Mouse (Mus musculus) forebrain, postnatal 0 days (tissue): Measurements from ENCODE around the gene Prok2. TPM values are rescaled to one million over a fixed set of nuclear protein-coding genes. Genes with fewer than 3 reads are reported as not detected.

Experiments used
- ATAC-seq: fragments of 200-750 bp; cut with Nextera tagmentation; 2 replicates; pipeline ENCODE4 v1.8.0; 2017; ENCODE audit warnings: mild to moderate bottlenecking, moderate library complexity
- DNase-seq: peaks from one replicate; pipeline ENCODE4 v3.0.0-alpha.2; 2015
- H3K27ac ChIP-seq: fragments of 300-500 bp; sonication (generic); 2 replicates; pipeline ENCODE4 v1.5.1; 2014; ENCODE audit warnings: low read depth, mild to moderate bottlenecking, antibody characterized with exemption, low read length, moderate library complexity, mixed read lengths
- H3K27me3 ChIP-seq: fragments of 300-500 bp; sonication (generic); 2 replicates; pipeline ENCODE4 v1.6.1; 2014; ENCODE audit warnings: mild to moderate bottlenecking, low read length, mixed read lengths; ENCODE audit not compliant: insufficient read depth
- H3K36me3 ChIP-seq: fragments of 300-500 bp; sonication (generic); 2 replicates; pipeline ENCODE4 v1.6.1; 2014; ENCODE audit warnings: mild to moderate bottlenecking, moderate library complexity; ENCODE audit not compliant: insufficient read depth
- H3K4me1 ChIP-seq: fragments of 300-500 bp; sonication (generic); 2 replicates; pipeline ENCODE4 v1.6.1; 2014; ENCODE audit warnings: antibody characterized with exemption; ENCODE audit not compliant: insufficient read depth
- H3K4me2 ChIP-seq: fragments of 300-500 bp; sonication (generic); 2 replicates; pipeline ENCODE4 v1.6.1; 2014; ENCODE audit warnings: low read depth, mild to moderate bottlenecking, moderate library complexity
- H3K4me3 ChIP-seq: fragments of 300-500 bp; sonication (generic); 2 replicates; pipeline ENCODE4 v1.5.1; 2014; ENCODE audit warnings: low read depth, low read length, mixed read lengths
- H3K9ac ChIP-seq: fragments of 300-500 bp; sonication (generic); 2 replicates; pipeline ENCODE4 v1.6.1; 2014; ENCODE audit warnings: mild to moderate bottlenecking
- H3K9me3 ChIP-seq: fragments of 300-500 bp; sonication (generic); 2 replicates; pipeline ENCODE4 v1.6.1; 2016; ENCODE audit warnings: low read length
- CTCF ChIP-seq: sonication (generic); IDR thresholded peaks from 2 replicates; pipeline ENCODE4 v1.5.1; 2016; ENCODE audit warnings: antibody characterized with exemption, control low read depth, low read depth
- WGBS: fragments of 180-500 bp; shearing (Covaris S2); extraction: QIAGEN DNeasy Blood & Tissue Kit; methylation state at CpG from one replicate; pipeline ENCODE4 v1.1.7; 2014; 5-methylcytosine and 5-hydroxymethylcytosine counted together
- polyA plus RNA-seq: library from polyadenylated mRNA; unstranded; fragments of >200 nt; fragmentation: Nextera tagmentation; extraction: Ambion mirVana; gene quantifications from 2 replicates; pipeline ENCODE4 v1.2.1, GENCODE M21; 2015
- total RNA-seq: library from RNA; depleted of rRNA; stranded (reverse); fragments of >200 nt; gene quantifications from 2 replicates; pipeline ENCODE4 v1.2.3, GENCODE M21; 2014

Prok2 gene
- total and polyA plus RNA-seq, 2 experiments from 2014 or later: 1.00 to 4.9 TPM

DNA sequence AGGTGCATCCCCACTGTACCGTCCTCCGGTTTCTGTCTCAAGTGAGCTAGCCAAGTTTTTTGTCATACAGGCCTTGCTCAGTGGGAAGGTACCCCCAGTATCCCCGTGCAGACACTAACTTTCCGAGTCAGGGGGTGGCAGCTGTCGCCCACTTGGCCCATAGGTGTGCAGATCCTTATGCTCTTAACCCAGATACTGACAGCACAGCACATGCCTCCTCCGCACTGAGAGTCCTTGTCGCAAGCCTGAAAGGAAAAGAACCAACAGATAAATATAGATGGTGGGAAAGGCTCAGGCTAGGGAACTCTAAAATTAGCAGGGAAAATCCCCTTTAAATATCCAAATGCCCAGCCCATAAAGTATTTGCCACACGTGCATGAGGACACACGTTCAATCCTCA is 3.8 kb downstream of the Prok2 start:
- Histone ChIP-seq H3K9ac (no peak overlapping the region), H3K4me1 (peaks cover 9% of the 10 kb centered on the region; the same call in 1 of the 2 replicates), H3K4me3 (no peak overlapping the region), H3K9me3 (no peaks in the 10 kb centered on the region), H3K27ac (no peak overlapping the region), H3K27me3 (peaks cover 8% of the 10 kb centered on the region; the same call in 1 of the 2 replicates), H3K36me3 (no peaks in the 10 kb centered on the region), H3K4me2 (no peak overlapping the region)
- WGBS: 89% methylated on average over 9 of the region's 9 CpGs
- DNase-seq: no peak
- ATAC-seq: no peak
- no peak for TF ChIP-seq CTCF

DNA sequence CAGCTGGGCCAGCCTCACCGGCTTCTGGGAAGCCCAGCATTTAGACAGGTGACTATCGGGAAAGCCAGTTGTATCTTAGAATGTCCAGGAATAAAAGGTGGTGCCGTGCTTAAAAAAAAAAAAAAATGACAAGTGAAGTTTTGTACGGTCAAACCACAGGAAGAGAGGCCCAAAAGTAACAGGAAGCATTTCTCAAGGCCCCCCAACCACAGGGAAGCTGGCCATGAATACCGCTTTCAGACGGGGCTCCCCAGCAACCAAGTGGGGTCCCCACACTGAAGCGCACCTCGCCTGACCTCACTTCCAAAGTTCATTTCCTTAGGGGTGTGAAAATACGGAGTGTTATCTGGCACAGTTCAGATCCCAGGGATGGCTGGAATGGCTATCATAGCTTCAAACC is 5.2 kb downstream of the Prok2 start:
- no peaks in the 10 kb centered on the region for H3K36me3 ChIP-seq
- peaks cover 6% of the 10 kb centered on the region; the same call in 1 of the 2 replicates for H3K27me3 ChIP-seq
- H3K27ac ChIP-seq: no peak overlapping the region
- no peaks in the 10 kb centered on the region for H3K9me3 ChIP-seq
- 92% methylated on average over 9 of the region's 9 CpGs for WGBS
- H3K4me3 ChIP-seq: no peak overlapping the region
- no peak for DNase-seq
- peaks cover 4% of the 10 kb centered on the region; the same call in 1 of the 2 replicates for H3K4me1 ChIP-seq
- no peak for TF ChIP-seq CTCF
- ATAC-seq: no peak
- H3K9ac ChIP-seq: no peak overlapping the region
- no peak overlapping the region for H3K4me2 ChIP-seq

DNA sequence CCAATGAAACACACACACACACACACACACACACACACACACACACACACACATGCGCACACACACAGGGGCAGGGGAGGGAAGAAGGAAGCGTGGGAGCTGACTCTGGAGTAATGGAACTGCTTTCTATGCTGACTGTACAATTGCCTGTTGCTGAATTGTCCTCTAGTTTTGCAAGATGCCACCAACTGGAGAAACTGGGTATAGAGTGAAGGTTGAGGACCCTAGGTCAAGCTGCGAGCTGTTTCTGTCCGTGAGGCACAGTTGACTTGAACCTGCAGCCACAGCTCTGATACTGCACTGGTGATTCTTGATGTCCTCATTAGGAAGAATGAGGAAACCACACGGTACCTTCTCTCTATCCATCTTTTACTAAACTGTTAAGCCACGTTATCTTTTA is 10.3 kb downstream of the Prok2 start:
- DNase-seq (no peak), ATAC-seq (no peak)
- Histone ChIP-seq H3K4me2 (no peak overlapping the region), H3K27ac (no peak overlapping the region), H3K4me3 (no peak overlapping the region), H3K4me1 (no peaks in the 10 kb centered on the region), H3K9ac (no peak overlapping the region), H3K27me3 (no peaks in the 10 kb centered on the region), H3K9me3 (no peaks in the 10 kb centered on the region), H3K36me3 (no peaks in the 10 kb centered on the region)
- TF ChIP-seq CTCF: no peak
- WGBS: 78% methylated on average over 6 of the region's 6 CpGs

DNA sequence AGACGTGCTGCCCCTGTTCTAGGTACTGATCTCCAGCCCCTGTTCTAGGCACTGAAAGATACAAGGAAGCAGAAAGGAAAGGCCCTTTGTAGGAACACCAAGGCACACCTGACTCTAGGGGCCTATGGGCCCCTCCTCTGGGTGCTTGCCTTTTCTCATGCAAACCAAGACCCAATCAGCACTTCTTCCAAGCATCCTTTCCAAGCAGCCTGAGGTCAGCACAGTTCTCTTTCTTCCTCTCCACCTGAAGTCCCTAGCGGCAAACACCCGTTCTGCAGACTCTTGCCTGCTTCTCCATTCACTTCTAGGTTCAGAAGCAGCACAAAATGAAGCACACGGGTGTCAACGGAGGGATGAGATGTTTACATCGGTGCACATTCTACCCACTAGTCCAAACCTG is 11.0 kb downstream of the Prok2 start:
- WGBS: 68% methylated on average over 6 of the region's 6 CpGs
- DNase-seq: no peak
- Histone ChIP-seq H3K4me2 (no peak overlapping the region), H3K27me3 (no peaks in the 10 kb centered on the region), H3K27ac (no peak overlapping the region), H3K9ac (no peak overlapping the region), H3K4me3 (no peak overlapping the region), H3K9me3 (no peaks in the 10 kb centered on the region), H3K4me1 (no peaks in the 10 kb centered on the region), H3K36me3 (no peaks in the 10 kb centered on the region)
- no peak for ATAC-seq
- no peak for TF ChIP-seq CTCF

DNA sequence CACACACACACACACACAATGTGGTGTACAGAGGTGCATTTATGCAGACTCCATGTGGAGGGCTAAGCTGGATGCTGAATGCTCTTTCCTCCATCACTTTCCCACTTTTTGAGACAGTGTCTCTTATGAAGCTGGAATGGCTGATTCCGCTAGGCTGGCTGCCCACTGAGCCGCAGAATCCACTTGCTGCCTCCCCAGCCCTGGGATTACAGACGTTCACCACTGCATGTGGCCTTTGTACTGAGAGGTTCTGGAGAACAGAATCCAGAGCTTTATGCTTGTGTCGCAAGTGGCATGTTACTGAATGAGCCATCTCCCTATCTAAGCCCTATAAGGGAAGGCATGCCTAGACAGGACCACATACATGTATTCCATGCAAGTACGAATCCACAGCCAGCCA is 12.9 kb downstream of the Prok2 start:
- Histone ChIP-seq H3K4me1 (no peaks in the 10 kb centered on the region), H3K4me2 (no peak overlapping the region), H3K27ac (no peak overlapping the region), H3K27me3 (no peaks in the 10 kb centered on the region), H3K36me3 (no peaks in the 10 kb centered on the region), H3K4me3 (no peak overlapping the region), H3K9me3 (no peaks in the 10 kb centered on the region), H3K9ac (no peak overlapping the region)
- no peak for TF ChIP-seq CTCF
- WGBS: 67% methylated on average over 5 of the region's 5 CpGs
- DNase-seq: no peak
- ATAC-seq: no peak

DNA sequence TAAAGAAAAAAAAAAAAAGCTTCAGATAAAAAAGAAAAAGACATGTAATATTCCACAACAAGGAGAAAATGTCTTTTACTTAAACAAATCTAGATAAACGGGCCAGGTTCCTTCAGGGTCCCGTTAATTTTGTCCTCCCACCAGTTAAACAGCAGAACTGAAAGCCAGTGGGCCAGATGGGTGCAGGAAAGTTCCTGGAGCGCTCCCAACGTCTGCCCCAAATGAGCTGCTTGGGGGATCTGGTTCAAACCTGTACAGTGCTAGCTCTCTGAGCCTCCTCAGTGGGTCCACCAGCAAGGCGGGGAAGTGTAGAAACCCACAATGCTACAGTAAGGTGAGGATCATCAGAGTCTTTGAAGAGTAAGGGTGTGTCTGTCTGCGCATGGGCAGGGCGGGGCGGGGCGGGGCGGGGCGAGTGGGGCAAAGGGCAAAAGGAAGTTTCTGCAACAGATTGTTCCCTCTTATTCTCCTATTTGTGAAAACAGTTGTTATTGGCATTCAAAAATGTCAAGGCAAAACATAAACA is 14.6 kb downstream of the Prok2 start:
- H3K27me3 ChIP-seq: no peaks in the 10 kb centered on the region
- no peaks in the 10 kb centered on the region for H3K4me1 ChIP-seq
- no peak overlapping the region for H3K4me3 ChIP-seq
- H3K36me3 ChIP-seq: no peaks in the 10 kb centered on the region
- H3K27ac ChIP-seq: no peak overlapping the region
- 75% methylated on average over 11 of the region's 11 CpGs for WGBS
- H3K4me2 ChIP-seq: no peak overlapping the region
- H3K9me3 ChIP-seq: no peaks in the 10 kb centered on the region
- no peak for DNase-seq
- no peak for ATAC-seq
- no peak overlapping the region for H3K9ac ChIP-seq
- TF ChIP-seq CTCF: no peak

DNA sequence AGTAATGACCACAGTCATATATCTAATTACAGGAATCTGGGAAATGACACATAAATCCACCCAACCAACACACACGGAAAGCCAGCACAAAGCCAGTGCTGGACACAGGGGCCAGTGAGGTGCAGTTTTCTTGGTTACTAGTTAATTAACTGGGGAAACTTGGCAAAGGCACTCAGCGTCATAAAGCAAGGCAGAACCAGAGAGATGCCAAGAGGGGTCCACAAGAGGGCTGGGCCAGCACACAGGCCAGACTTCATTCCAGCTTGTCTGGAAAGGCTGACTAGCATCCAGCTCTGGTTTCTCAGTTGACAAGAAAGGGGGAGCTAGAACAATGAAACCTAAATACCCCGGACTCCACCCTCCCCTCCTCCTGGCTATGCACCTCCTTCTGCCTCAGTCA is 25.7 kb downstream of the Prok2 start:
- ATAC-seq (no peak), DNase-seq (no peak)
- Histone ChIP-seq H3K4me2 (no peak overlapping the region), H3K36me3 (no peaks in the 10 kb centered on the region), H3K27ac (no peak overlapping the region), H3K4me1 (no peaks in the 10 kb centered on the region), H3K27me3 (no peaks in the 10 kb centered on the region), H3K4me3 (no peak overlapping the region), H3K9ac (no peak overlapping the region), H3K9me3 (no peaks in the 10 kb centered on the region)
- TF ChIP-seq CTCF: no peak
- WGBS: 36% methylated on average over 3 of the region's 3 CpGs
